Mouse (Mus musculus) liver, postnatal 0 days (tissue): ENCODE measurements around the gene Hmcn1. TPM values are rescaled to one million over a fixed set of nuclear protein-coding genes. Genes with fewer than 3 reads are reported as not detected.

Experiments
- ATAC-seq: fragments of 200-750 bp; cut with Nextera tagmentation; 2 replicates; pipeline ENCODE4 v1.8.0; 2017; ENCODE audit warnings: mild to moderate bottlenecking, moderate library complexity
- DNase-seq: peaks from one replicate; pipeline ENCODE4 v3.0.0-alpha.2; 2016
- H3K27ac ChIP-seq: fragments of 300-500 bp; sonication (generic); 2 replicates; pipeline ENCODE4 v1.5.1; 2014; ENCODE audit warnings: antibody characterized with exemption, moderate library complexity, mild to moderate bottlenecking, low read depth
- H3K27me3 ChIP-seq: fragments of 300-500 bp; sonication (generic); 2 replicates; pipeline ENCODE4 v1.6.1; 2014; ENCODE audit warnings: low read length, control low read depth, mixed read lengths; ENCODE audit not compliant: insufficient read depth
- H3K36me3 ChIP-seq: fragments of 300-500 bp; sonication (generic); replicated peaks from 2 replicates; pipeline ENCODE4 v1.6.1; 2014; ENCODE audit warnings: mild to moderate bottlenecking, control low read depth, low read length, moderate library complexity, mixed read lengths; ENCODE audit not compliant: insufficient read depth
- H3K4me1 ChIP-seq: fragments of 300-500 bp; sonication (generic); 2 replicates; pipeline ENCODE4 v1.6.1; 2014; ENCODE audit warnings: antibody characterized with exemption, mild to moderate bottlenecking, control low read depth; ENCODE audit not compliant: insufficient read depth
- H3K4me2 ChIP-seq: fragments of 300-500 bp; sonication (generic); 2 replicates; pipeline ENCODE4 v1.6.1; 2014; ENCODE audit warnings: low read depth, mild to moderate bottlenecking, low read length, moderate library complexity, mixed read lengths
- H3K4me3 ChIP-seq: fragments of 300-500 bp; sonication (generic); 2 replicates; pipeline ENCODE4 v1.5.1; 2014; ENCODE audit warnings: low read depth, low read length
- H3K9ac ChIP-seq: fragments of 300-500 bp; sonication (generic); replicated peaks from 2 replicates; pipeline ENCODE4 v1.6.1; 2014; ENCODE audit warnings: mild to moderate bottlenecking, moderate library complexity
- H3K9me3 ChIP-seq: fragments of 300-500 bp; sonication (generic); 2 replicates; pipeline ENCODE4 v1.6.1; 2016; ENCODE audit warnings: mild to moderate bottlenecking, control low read depth, low read length, mixed read lengths
- CTCF ChIP-seq: sonication (generic); IDR thresholded peaks from 2 replicates; pipeline ENCODE4 v1.5.1; 2016; ENCODE audit warnings: antibody characterized with exemption, low read depth
- EP300 ChIP-seq: IDR thresholded peaks from 2 replicates; pipeline ENCODE4 v1.6.1; 2016; ENCODE audit warnings: antibody characterized with exemption, low read depth, mild to moderate bottlenecking
- WGBS: fragments of 180-500 bp; shearing (Covaris S2); extraction: QIAGEN DNeasy Blood & Tissue Kit; methylation state at CpG from one replicate; pipeline ENCODE4 v1.1.7; 2014; ENCODE audit not compliant: insufficient replicate concordance; 5-methylcytosine and 5-hydroxymethylcytosine counted together
- polyA plus RNA-seq: library from polyadenylated mRNA; unstranded; fragments of >200 nt; fragmentation: Nextera tagmentation; extraction: Ambion mirVana; gene quantifications from 2 replicates; pipeline ENCODE4 v1.2.1, GENCODE M21; 2015

The Hmcn1 gene
- polyA plus RNA-seq, 1 experiment from 2014 or later = 2.4 TPM

DNA sequence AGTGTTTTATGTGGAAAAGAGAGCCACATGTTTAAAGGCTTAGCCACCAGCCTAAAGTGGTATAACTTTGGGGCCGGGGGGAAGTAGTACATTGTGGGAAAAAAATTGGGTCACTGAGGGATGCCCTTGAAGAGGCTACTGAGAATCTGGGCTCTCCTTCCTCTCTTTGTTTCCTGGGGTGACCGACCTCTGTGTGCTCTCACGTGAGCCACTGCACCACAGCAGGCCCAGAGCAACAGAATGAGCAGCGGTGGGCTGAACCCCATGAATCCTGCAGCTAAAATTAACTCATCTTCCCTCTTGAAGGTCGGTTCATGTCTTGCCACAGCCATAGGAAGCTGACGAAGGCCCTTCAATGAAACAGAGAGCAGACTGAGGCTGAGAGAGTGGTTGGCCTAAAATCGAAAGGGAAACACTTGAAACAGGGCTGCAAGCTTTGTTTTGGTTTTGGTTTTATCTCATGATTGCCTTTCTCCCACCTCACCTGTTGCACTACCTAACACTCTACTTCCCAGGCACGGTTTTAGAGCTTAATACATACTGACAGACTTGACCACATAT is 8.7 kb upstream of the Hmcn1 start:
- DNase-seq = no peak
- peaks cover 3% of the 10 kb centered on the region; the same call in 1 of the 2 replicates for H3K4me1 ChIP-seq

DNA sequence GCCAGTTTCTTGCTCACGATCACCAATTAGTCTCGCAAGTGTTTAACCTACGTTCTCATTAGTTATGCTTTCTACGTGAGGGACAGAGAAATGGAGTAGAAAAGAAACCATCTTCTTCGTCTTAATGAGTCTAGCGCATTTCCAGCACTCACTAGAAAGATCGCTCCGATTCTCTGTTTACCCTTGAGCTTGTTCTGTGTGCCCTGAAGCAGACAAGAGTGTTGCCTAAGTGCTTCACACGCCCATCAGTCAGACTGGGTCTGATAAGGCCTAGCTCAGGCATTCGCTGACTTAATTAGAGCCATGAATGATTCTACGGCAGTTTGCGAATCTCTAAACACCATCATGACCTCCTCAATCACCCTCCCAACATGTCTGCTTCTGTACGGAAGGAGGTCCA is 7.5 kb upstream of the Hmcn1 start:
- ATAC-seq = no peak
- H3K27ac ChIP-seq = no peak overlapping the region; the same call in 1 of the 2 replicates
- peaks cover 3% of the 10 kb centered on the region; the same call in 1 of the 2 replicates for H3K4me1 ChIP-seq
- no peak for DNase-seq
- no peak for TF ChIP-seq CTCF
- no peak for TF ChIP-seq EP300
- no peak overlapping the region for H3K9ac ChIP-seq
- no peaks in the 10 kb centered on the region for H3K27me3 ChIP-seq
- H3K36me3 ChIP-seq = no peaks in the 10 kb centered on the region
- no peak overlapping the region; the same call in 1 of the 2 replicates for H3K4me2 ChIP-seq
- no peaks in the 10 kb centered on the region for H3K9me3 ChIP-seq
- no peak overlapping the region for H3K4me3 ChIP-seq
- 63% methylated on average over 13 of the region's 13 CpGs for WGBS

More for the DNA sequence above, 8.7 kb upstream of the Hmcn1 start:
- TF ChIP-seq EP300 = no peak
- no peak for TF ChIP-seq CTCF
- H3K4me2 ChIP-seq = no peak overlapping the region; the same call in 1 of the 2 replicates
- H3K9me3 ChIP-seq = no peaks in the 10 kb centered on the region
- H3K27me3 ChIP-seq = no peaks in the 10 kb centered on the region
- WGBS = 31% methylated on average over 8 of the region's 8 CpGs
- no peak overlapping the region for H3K9ac ChIP-seq
- H3K27ac ChIP-seq = no peak overlapping the region; the same call in 1 of the 2 replicates
- no peak overlapping the region for H3K4me3 ChIP-seq
- H3K36me3 ChIP-seq = no peaks in the 10 kb centered on the region
- ATAC-seq = no peak

GRCm38 (mm10) chr1:150994612-150995011 is 1.4 kb upstream of the Hmcn1 start:
- DNase-seq (no peak), ATAC-seq (no peak)
- H3K4me1 ChIP-seq = peaks cover 4% of the 10 kb centered on the region; the same call in 1 of the 2 replicates
- 72% methylated on average over 2 of the region's 2 CpGs for WGBS
- no peak overlapping the region for H3K9ac ChIP-seq
- no peaks in the 10 kb centered on the region for H3K36me3 ChIP-seq
- no peak overlapping the region for H3K4me3 ChIP-seq
- H3K4me2 ChIP-seq = no peak overlapping the region
- no peaks in the 10 kb centered on the region for H3K9me3 ChIP-seq
- no peak overlapping the region for H3K27ac ChIP-seq
- peaks cover 7% of the 10 kb centered on the region for H3K27me3 ChIP-seq
- no peak for TF ChIP-seq EP300
- TF ChIP-seq CTCF = no peak

GRCm38 (mm10) chr1:150992711-150993161 is 499 bp downstream of the Hmcn1 start:
- Histone ChIP-seq H3K27ac (peak overlapping the region; percentile 26; the same call in 1 of the 2 replicates), H3K27me3 (peaks cover 7% of the 10 kb centered on the region), H3K9me3 (no peaks in the 10 kb centered on the region), H3K4me3 (peak overlapping the region; percentile 51), H3K4me2 (peak overlapping the region; percentile 74), H3K4me1 (peaks cover 4% of the 10 kb centered on the region; the same call in 1 of the 2 replicates), H3K36me3 (no peaks in the 10 kb centered on the region), H3K9ac (peak overlapping the region; percentile 56)
- no peak for TF ChIP-seq CTCF
- TF ChIP-seq EP300 = no peak
- ATAC-seq (no peak), DNase-seq (no peak)
- 4% methylated on average over 6 of the region's 6 CpGs for WGBS

GRCm38 (mm10) chr1:150991745-150992554 is 1.3 kb downstream of the Hmcn1 start:
- TF ChIP-seq EP300 = no peak
- TF ChIP-seq CTCF = no peak
- peak overlapping the region; percentile 74 for H3K4me2 ChIP-seq
- no peak overlapping the region; the same call in 1 of the 2 replicates for H3K9ac ChIP-seq
- peaks cover 7% of the 10 kb centered on the region for H3K27me3 ChIP-seq
- H3K27ac ChIP-seq = no peak overlapping the region
- DNase-seq (no peak), ATAC-seq (no peak)
- 11% methylated on average over 10 of the region's 10 CpGs for WGBS
- H3K4me1 ChIP-seq = peaks cover 4% of the 10 kb centered on the region; the same call in 1 of the 2 replicates
- no peaks in the 10 kb centered on the region for H3K36me3 ChIP-seq
- H3K9me3 ChIP-seq = no peaks in the 10 kb centered on the region
- H3K4me3 ChIP-seq = peak overlapping the region; percentile 51

- Histone ChIP-seq H3K36me3 (no peaks in the 10 kb centered on the region), H3K9me3 (no peaks in the 10 kb centered on the region), H3K27ac (no peak overlapping the region), H3K9ac (no peak overlapping the region), H3K27me3 (no peaks in the 10 kb centered on the region), H3K4me3 (no peak overlapping the region), H3K4me1 (no peaks in the 10 kb centered on the region), H3K4me2 (no peak overlapping the region)
- ATAC-seq (no peak), DNase-seq (no peak)
- no peak for TF ChIP-seq EP300
- TF ChIP-seq CTCF = no peak
- 54% methylated on average over 4 of the region's 4 CpGs for WGBS
Observed at GRCm38 (mm10) chr1:150984888-150985287, 8.3 kb downstream of the Hmcn1 start.
